Mouse (Mus musculus) bone marrow macrophage, adult 2 months (primary cell): ENCODE measurements around the gene Fnbp1l.

Source experiments
- CTCF ChIP-seq: IDR thresholded peaks from 2 replicates; pipeline ENCODE4 v1.5.1; 2012; ENCODE audit warnings: low read depth, mild to moderate bottlenecking, low read length, moderate library complexity
- POLR2A ChIP-seq: IDR thresholded peaks from 2 replicates; pipeline ENCODE4 v1.6.1; 2012; ENCODE audit warnings: mild to moderate bottlenecking, low read depth, low read length, borderline replicate concordance

DNA sequence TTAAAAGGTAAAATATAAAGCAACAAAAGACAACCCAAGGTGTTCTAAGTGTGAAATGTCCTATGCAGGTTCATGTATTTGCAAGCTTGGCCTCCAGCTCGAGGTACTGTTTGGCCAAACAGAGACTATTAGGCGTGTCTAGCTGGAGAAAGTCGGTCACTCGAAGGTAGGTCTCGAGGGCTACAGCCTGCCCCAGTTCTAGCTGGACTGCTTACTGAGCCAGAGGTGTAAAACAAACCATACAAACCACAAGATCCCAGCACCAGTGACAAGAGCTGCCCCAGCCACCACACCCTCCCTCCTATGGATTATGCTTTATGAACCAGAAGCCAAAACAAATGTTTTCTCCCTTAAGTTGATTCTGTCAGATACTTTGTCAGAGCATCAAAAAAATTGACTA is 7.8 kb downstream of the Fnbp1l start:
- TF ChIP-seq CTCF: no peak
- TF ChIP-seq POLR2A: no peak
